Mouse (Mus musculus): ENCODE data around the gene 9630041A04Rik.

DNA sequence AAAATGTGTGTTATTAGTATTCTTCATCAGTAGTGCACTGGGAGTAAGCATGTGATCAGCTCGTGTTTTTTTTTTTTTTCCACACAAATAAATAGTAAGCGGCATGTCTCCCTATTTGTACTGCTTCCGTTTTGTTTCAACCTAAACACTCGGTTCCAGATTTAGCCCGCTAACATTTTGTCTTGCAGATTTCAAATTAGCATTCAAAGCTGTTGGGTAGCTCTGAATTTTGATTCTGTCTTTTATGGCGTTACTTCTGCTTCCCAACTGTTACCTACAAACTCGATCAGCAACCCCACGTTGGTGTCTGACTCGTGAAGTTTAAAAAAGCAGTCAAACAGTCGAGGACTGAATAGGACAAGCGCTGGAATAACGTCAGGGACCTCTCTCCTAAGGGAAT lies 129.2 kb downstream of the 9630041A04Rik start:
- no peak for TF ChIP-seq CTCF (IDR thresholded peaks at IDR 0.05; ENCODE audit: low read depth, low read length)
- no peak for TF ChIP-seq POLR2AphosphoS5 (IDR thresholded peaks at IDR 0.05; ENCODE audit: insufficient replicate concordance, low read depth, low read length)
- no peak for TF ChIP-seq TAL1 (conservative IDR thresholded peaks at IDR 0.05; ENCODE audit: low read depth, low read length)
